ENCODE assay signal across 8 mouse cellular contexts in genomic region chr5:149031199-149031750, GRCm38 (mm10). TPM values are rescaled to one million over a fixed set of nuclear protein-coding genes. Genes with fewer than 3 reads are reported as not detected.
DNase-seq lines count a peak whose midpoint lies in the region; ATAC-seq and TF ChIP-seq lines count a peak whose summit lies in the region.

No protein-coding gene starts in this region.

- no peaks in the 10 kb centered on the region for H3K79me2 ChIP-seq in myocyte (ENCODE audit: control insufficient read depth, insufficient read depth)

- H3K4me2 ChIP-seq in liver, embryonic 11.5 days = peak overlapping the region; percentile 63
- H3K4me2 ChIP-seq in myocyte (ENCODE audit: low read depth) = peak overlapping the region; percentile 76

- H3ac ChIP-seq in myocyte (ENCODE audit: control insufficient read depth, insufficient read length) = no peak overlapping the region

- peak overlapping the region; percentile 46 for H3K27ac ChIP-seq in testis, adult 2 months (ENCODE audit: control insufficient read depth, insufficient read depth, low read depth, low read length)
- H3K27ac ChIP-seq in liver, embryonic 11.5 days (ENCODE audit: low read depth, low read length) = peak overlapping the region; percentile 14

- H3K27me3 ChIP-seq in testis, adult 2 months (ENCODE audit: control insufficient read depth, insufficient read depth, low read length) = no peaks in the 10 kb centered on the region
- H3K27me3 ChIP-seq in liver, embryonic 11.5 days (replicated peaks; ENCODE audit: control insufficient read depth, insufficient read depth, low read length) = no peaks in the 10 kb centered on the region
- H3K27me3 ChIP-seq in myocyte (ENCODE audit: control insufficient read depth, insufficient read depth, insufficient read length) = no peaks in the 10 kb centered on the region

- no peak for TF ChIP-seq POLR2A in testis, adult 2 months (IDR thresholded peaks at IDR 0.05; ENCODE audit: control insufficient read depth, low read depth, low read length)
- TF ChIP-seq POLR2A in myocyte (IDR thresholded peaks at IDR 0.05; ENCODE audit: insufficient read length, low read depth) = no peak

- H3K9me3 ChIP-seq in liver, embryonic 11.5 days (ENCODE audit: control insufficient read depth, low read length) = no peaks in the 10 kb centered on the region

- ATAC-seq in liver, embryonic 11.5 days (replicated peaks; ENCODE audit: low FRiP score) = peak; percentile 63

- peak overlapping the region; percentile 64 for H3K4me3 ChIP-seq in testis, adult 2 months (ENCODE audit: control insufficient read depth, low read depth, low read length)
- peak overlapping the region; percentile 46 for H3K4me3 ChIP-seq in liver, embryonic 11.5 days (ENCODE audit: low read depth, low read length)
- peak overlapping the region; percentile 15 for H3K4me3 ChIP-seq in myocyte

- whole genome bisulfite sequencing in liver, embryonic 11.5 days = 5% methylated on average over 30 of the region's 30 CpGs

- DNase-seq in testis, postnatal 14 days (ENCODE audit: low spot score) = no peak
- peak; percentile 63 for DNase-seq in embryo, embryonic 9.5 days (ENCODE audit: extremely low spot score)
- peak; percentile 76 to 83 for DNase-seq in heart, adult 18-20 months
- DNase-seq in kidney, adult 11 months = peak; percentile 64
- peak; percentile 72 for DNase-seq in liver, embryonic 11.5 days (ENCODE audit: low spot score)
- peak; percentile 69 to 74 for DNase-seq in spleen, postnatal 36 days (ENCODE audit: low spot score in 2 of 2)

- peaks cover 9% of the 10 kb centered on the region for H3K4me1 ChIP-seq in testis, adult 2 months (ENCODE audit: control insufficient read depth, insufficient read depth, low read length)
- H3K4me1 ChIP-seq in liver, embryonic 11.5 days (replicated peaks; ENCODE audit: control insufficient read depth, insufficient read depth, low read length) = peaks cover 6% of the 10 kb centered on the region

- peak overlapping the region; percentile 65 for H3K9ac ChIP-seq in liver, embryonic 11.5 days (ENCODE audit: low read depth, low read length)

- TF ChIP-seq CTCF in testis, adult 2 months (IDR thresholded peaks at IDR 0.05; ENCODE audit: control insufficient read depth, insufficient read depth, insufficient replicate concordance, low read depth, low read length) = no peak

- H3K36me3 ChIP-seq in testis, adult 2 months (ENCODE audit: control insufficient read depth, insufficient read depth, low read length) = no peaks in the 10 kb centered on the region
- no peaks in the 10 kb centered on the region for H3K36me3 ChIP-seq in liver, embryonic 11.5 days (ENCODE audit: control insufficient read depth, insufficient read depth, low read length)
- H3K36me3 ChIP-seq in myocyte (ENCODE audit: control insufficient read depth, insufficient read depth) = no peaks in the 10 kb centered on the region

TF ChIP-seq in myocyte, 11 proteins besides CTCF, POLR2A, EP300 and RAD21:
- TF ChIP-seq TCF3 (IDR thresholded peaks at IDR 0.05; ENCODE audit: insufficient read length, low read depth) (peak; percentile 27), MYOG (IDR thresholded peaks at IDR 0.05; ENCODE audit: control insufficient read depth in 1 of 3, insufficient read depth in 1 of 3, insufficient read length in 2 of 3, low read depth in 2 of 3) (peak; percentile 57 to 88 (median 76)), CEBPB (IDR thresholded peaks at IDR 0.05; ENCODE audit: insufficient read depth, poor library complexity, severe bottlenecking) (0 out of 2 replicates have a peak, but pooled peaks have one; percentile 25), MYOD1 (IDR thresholded peaks at IDR 0.05; ENCODE audit: control insufficient read depth in 1 of 3, insufficient read length in 2 of 3, low read depth in 2 of 3) (peak; percentile 84 to 98 (median 97)), USF1 (IDR thresholded peaks at IDR 0.05; ENCODE audit: low read depth) (no peak), MAX (IDR thresholded peaks at IDR 0.05; ENCODE audit: low read depth) (no peak), REST (IDR thresholded peaks at IDR 0.05; ENCODE audit: insufficient read depth, insufficient read length) (no peak), SRF (IDR thresholded peaks at IDR 0.05; ENCODE audit: control insufficient read depth, insufficient read length, low read depth) (peak; percentile 35), TCF12 (IDR thresholded peaks at IDR 0.05; ENCODE audit: insufficient read depth, poor library complexity, severe bottlenecking) (peak; percentile 67), POLR2AphosphoS2 (IDR thresholded peaks at IDR 0.05; ENCODE audit: insufficient read length, low read depth) (peak; percentile 57), E2F4 (IDR thresholded peaks at IDR 0.05; ENCODE audit: insufficient read depth) (no peak)

RNA-seq across cellular contexts. Expression of gene Gm42791, which starts 36.3 kb away (rescaled TPM):
- polyA plus RNA-seq in testis, adult 2 months (2012; rRNA removed) = not detected in 2 replicates
- 1 to 10 TPM; 2.7 to 5.3 TPM for total RNA-seq in heart, adult 18-20 months (2021)
- not detected in 2 replicates for polyA plus RNA-seq in liver, embryonic 11.5 days (2014; fragmentation: Nextera tagmentation; extraction: Ambion mirVana)
- polyA plus RNA-seq in myocyte (2012; fragmentation: generic; extraction: Trizol) = 0.11 TPM
